Mouse (Mus musculus) splenic B cell, adult 2 months (primary cell): ENCODE measurements around the gene Ffar2.
"Not testable (repeated sequence)": the region's sequence is repeated elsewhere in the genome, so short reads cannot be mapped to it uniquely, and the experiment has no call there.

Experiments used
- DNase-seq: peaks from one replicate; pipeline ENCODE4 v3.0.0-alpha.2; 2011; ENCODE audit warnings: low read depth, low spot score
- H3K27me3 ChIP-seq: 2 replicates; pipeline ENCODE4 v1.6.1; 2012; ENCODE audit warnings: mild to moderate bottlenecking, low read length, moderate library complexity, mixed read lengths; ENCODE audit not compliant: control insufficient read depth, poor library complexity, insufficient read depth, severe bottlenecking
- H3K36me3 ChIP-seq: 2 replicates; pipeline ENCODE4 v1.6.1; 2012; ENCODE audit warnings: mild to moderate bottlenecking, low read length, moderate library complexity, mixed read lengths; ENCODE audit not compliant: control insufficient read depth, poor library complexity, insufficient read depth, severe bottlenecking

Gene Ffar2

GRCm38 (mm10) chr7:30840306-30840705 lies 16.7 kb upstream of the Ffar2 start:
- H3K27me3 ChIP-seq: no peaks in the 10 kb centered on the region
- H3K36me3 ChIP-seq: no peaks in the 10 kb centered on the region
- no peak for DNase-seq

GRCm38 (mm10) chr7:30837277-30837676 lies 13.7 kb upstream of the Ffar2 start:
- no peaks in the 10 kb centered on the region for H3K27me3 ChIP-seq
- peak; percentile 21 for DNase-seq
- no peaks in the 10 kb centered on the region for H3K36me3 ChIP-seq

- H3K27me3 ChIP-seq, H3K36me3 ChIP-seq: not testable (repeated sequence)
- DNase-seq: peak; percentile 19
Observed at GRCm38 (mm10) chr7:30832684-30833083, 9.1 kb upstream of the Ffar2 start.

DNA sequence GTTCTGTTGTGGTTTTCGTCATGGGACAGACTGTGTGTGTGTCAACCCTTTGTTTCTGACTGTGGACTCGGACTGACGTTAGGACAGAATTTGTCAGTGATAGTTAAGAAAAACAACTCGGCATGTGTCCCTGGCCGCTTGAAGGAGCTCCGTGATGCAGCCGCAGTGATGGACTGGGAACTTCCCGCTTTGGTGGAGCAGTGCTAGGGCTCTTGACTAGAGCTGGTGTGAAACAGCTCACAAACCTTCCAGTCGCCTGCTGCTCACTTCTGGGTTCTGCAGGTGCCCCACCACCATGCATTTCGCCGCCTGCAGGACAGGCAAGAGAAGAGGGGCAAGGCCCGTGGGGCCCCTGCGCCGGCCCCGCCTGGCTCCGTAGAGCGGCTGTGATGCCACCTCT lies 8.7 kb upstream of the Ffar2 start:
- Histone ChIP-seq H3K36me3 (no peaks in the 10 kb centered on the region), H3K27me3 (no peaks in the 10 kb centered on the region)
- peak; percentile 56 for DNase-seq

DNA sequence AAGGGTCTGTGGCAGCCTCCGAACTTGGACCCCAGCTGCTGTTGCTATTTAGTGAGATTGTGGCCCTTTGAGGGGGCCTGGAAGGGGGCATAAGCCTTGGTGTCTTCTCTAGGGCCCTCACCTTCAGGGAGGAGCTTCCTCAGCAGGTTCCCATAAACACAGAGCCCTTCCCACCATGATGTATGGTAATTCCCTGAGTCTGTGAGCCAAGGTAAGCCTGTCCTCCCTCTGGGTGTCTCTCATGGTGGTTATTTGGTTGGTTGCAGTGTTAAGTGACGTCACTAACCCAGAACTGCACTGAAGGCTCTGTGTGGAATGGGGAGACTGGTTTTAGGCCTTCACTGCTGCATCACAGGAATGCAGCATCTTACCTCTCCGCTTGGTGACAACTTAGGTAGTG lies 5.9 kb upstream of the Ffar2 start:
- Histone ChIP-seq H3K36me3 (no peaks in the 10 kb centered on the region), H3K27me3 (no peaks in the 10 kb centered on the region)
- DNase-seq: peak; percentile 43

- H3K27me3 ChIP-seq: not testable (repeated sequence)
Observed at GRCm38 (mm10) chr7:30828871-30829270, 5.3 kb upstream of the Ffar2 start.

DNA sequence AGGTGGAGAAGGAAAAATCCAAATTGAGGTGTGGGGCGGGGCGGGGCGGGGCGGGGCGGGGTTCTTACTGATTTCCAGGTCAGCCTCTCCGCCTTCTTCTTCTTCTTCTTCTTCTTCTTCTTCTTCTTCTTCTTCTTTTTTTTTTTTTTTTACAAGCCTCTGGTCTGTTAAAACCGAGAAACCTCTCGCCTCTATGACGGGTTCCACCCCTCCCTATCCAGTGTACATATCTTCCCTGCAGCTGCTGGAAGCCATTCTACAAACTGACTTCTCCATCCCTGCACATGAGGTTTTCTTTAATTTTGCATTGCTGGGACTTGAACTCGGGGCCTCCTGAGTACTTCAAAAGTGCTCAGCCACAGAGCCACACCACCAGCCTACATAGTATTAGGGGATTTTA lies 3.1 kb upstream of the Ffar2 start:
- no peaks in the 10 kb centered on the region for H3K36me3 ChIP-seq
- DNase-seq: no peak
- H3K27me3 ChIP-seq: no peaks in the 10 kb centered on the region

More at GRCm38 (mm10) chr7:30828871-30829270, 5.3 kb upstream of the Ffar2 start:
- H3K36me3 ChIP-seq, DNase-seq: not testable (repeated sequence)

DNA sequence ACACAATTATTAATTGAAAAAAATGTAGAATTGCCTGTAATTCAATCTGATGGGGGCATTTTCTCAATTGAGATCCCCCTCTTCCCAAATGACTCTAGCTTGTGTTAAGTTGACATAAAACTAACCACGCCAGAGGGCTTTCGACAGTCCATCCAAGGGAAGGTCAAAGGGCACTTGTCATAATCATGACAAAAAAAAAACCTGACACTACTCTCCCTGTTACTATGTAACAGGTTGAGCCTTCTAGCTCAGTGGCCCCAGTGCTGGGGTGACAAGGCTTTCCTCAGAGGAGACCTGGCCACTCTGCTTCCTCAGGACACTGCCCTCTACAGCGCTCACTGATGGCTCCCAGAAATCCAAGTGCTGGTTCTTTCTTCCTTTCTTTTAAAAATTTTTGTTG lies 731 bp upstream of the Ffar2 start:
- DNase-seq: no peak
- H3K36me3 ChIP-seq: no peaks in the 10 kb centered on the region
- no peaks in the 10 kb centered on the region for H3K27me3 ChIP-seq

DNA sequence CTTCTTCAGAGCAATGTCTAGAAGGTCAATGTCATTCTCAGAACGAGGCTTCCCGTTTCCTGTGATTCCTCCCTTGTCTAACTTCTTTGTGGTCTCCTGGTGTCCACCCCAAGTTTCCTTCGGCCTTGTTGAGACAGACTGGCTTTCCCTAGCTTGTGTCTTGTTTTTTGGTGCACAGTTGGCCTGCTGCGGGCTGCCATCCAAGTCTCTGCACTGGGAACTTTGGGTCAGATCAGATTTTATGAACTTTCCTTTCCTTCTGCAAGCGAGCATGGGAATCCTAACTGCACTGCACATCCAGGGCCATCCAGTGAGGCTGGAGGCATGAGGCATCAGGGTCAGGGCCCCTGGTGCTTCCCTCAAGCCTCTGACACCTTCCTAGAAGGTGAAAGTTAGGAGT lies 2.0 kb downstream of the Ffar2 start:
- Histone ChIP-seq H3K27me3 (no peaks in the 10 kb centered on the region), H3K36me3 (no peaks in the 10 kb centered on the region)
- no peak for DNase-seq

- Histone ChIP-seq H3K27me3 (no peaks in the 10 kb centered on the region), H3K36me3 (no peaks in the 10 kb centered on the region)
- DNase-seq: peak; percentile 31
Observed at GRCm38 (mm10) chr7:30820854-30821445, 2.6 kb downstream of the Ffar2 start.

- H3K27me3 ChIP-seq: no peaks in the 10 kb centered on the region
- peak; percentile 62 for DNase-seq
- H3K36me3 ChIP-seq: no peaks in the 10 kb centered on the region
Observed at GRCm38 (mm10) chr7:30820131-30820530, 3.4 kb downstream of the Ffar2 start.

DNA sequence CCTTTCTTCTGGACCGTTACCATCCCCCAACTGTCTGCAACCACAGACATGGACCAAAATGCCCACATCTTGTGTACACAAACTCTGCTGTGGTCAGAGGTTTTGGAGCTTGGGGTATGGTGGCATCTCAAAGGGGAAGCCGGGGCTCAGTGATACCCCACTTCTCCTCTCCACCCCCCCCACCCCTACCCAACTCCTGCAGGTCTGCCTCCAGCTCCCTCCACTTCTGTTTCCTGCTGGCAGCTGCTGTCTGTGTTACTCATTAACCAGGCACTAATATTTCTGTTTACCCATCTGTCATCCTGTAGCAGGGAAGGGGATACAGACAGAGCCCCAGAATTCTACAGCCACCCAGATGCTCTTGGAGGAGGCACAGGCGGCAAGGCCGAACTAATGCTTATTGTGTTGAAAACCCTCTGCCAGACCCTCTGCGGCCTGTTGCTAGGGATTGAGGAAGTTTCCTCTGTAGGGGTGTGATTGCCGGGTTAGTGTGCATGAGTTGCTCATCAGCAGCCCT lies 11.2 kb downstream of the Ffar2 start:
- peak; percentile 17 for DNase-seq
- H3K27me3 ChIP-seq: no peaks in the 10 kb centered on the region
- no peaks in the 10 kb centered on the region for H3K36me3 ChIP-seq

DNA sequence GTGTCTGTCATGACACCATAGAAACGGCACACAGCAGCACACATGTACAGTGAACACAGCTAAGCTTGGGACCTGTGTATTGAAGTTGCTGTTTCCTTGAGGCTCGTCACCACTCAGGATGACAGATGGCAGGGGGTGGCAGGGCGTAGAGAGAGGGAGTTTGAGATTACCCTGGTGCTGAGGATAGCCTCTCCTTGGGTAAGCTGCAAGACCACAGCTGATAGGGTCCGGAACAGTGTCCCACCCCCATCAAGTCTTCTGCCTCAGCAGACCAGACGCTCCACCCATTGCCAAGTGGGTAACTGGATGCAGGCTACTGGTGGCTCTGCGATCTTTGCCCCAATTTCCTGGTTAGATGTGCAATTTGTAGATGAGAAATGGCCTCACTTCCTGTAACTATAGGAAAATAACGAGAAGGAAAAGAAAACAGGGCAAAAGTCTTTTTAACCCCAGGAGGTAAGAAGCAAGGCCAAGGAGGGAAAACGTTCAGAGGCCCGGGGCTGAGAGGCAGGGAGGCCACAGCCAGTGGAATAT lies 11.8 kb downstream of the Ffar2 start:
- Histone ChIP-seq H3K27me3 (no peaks in the 10 kb centered on the region), H3K36me3 (no peaks in the 10 kb centered on the region)
- DNase-seq: no peak

DNA sequence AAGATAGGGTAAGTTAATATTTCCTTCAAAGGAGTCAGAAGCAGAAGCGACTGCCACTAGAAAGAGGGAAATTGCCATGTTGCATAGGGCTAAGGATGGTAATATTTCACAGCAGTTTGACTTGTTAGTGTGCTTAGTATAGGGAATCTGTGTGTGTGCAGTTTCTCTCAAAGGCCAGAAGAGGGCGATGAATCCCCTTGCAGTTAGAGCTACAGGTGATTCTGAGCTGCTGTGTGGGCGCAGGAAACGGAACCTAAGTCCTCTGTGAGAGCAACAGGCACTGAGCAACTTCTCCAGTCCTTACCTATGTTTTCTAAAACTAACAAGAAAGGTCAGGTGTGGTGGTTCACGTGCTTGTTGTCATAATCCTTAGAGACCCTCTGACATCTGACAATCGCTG lies 13.3 kb downstream of the Ffar2 start:
- no peaks in the 10 kb centered on the region for H3K27me3 ChIP-seq

DNA sequence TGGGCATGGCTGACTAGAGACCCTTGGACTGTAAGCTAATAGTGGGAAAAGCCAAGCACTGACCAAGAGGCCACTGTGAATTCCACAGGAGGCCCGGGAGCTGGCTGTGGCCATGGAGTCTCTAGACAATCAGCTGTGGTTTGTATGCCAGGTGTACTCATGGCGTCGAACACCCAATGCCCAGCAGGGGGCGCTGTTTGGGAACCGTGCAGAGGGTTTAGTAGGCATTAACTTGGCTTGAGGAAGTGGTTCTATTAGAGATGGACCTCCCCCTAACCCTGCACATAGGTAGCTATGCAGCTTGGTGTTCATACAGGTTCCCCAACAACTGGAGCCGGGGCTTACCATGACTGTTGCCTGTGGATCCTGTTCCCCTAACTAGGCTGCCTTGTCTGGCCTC lies 17.7 kb downstream of the Ffar2 start:
- DNase-seq: peak; percentile 91
- no peaks in the 10 kb centered on the region for H3K36me3 ChIP-seq
- no peaks in the 10 kb centered on the region for H3K27me3 ChIP-seq

More for the DNA sequence above, 13.3 kb downstream of the Ffar2 start:
- DNase-seq: peak; percentile 72
- no peaks in the 10 kb centered on the region for H3K36me3 ChIP-seq
